Mouse (Mus musculus) midbrain, embryonic 14.5 days (tissue): ENCODE measurements around the gene Lat2. TPM values are rescaled to one million over a fixed set of nuclear protein-coding genes. Genes with fewer than 3 reads are reported as not detected.

ENCODE experiments used
- ATAC-seq: fragments of 200-750 bp; cut with Nextera tagmentation; 2 replicates; pipeline ENCODE4 v1.8.0; 2017; ENCODE audit warnings: moderate number of reproducible peaks, moderate library complexity; ENCODE audit not compliant: low FRiP score, low TSS enrichment
- DNase-seq: peaks from one replicate; pipeline ENCODE4 v3.0.0-alpha.2; 2015
- H3K27ac ChIP-seq: fragments of 300-500 bp; sonication (generic); replicated peaks from 2 replicates; pipeline ENCODE4 v1.5.1; 2014; ENCODE audit warnings: mild to moderate bottlenecking, low read depth, low read length, moderate library complexity
- H3K27me3 ChIP-seq: fragments of 300-500 bp; sonication (generic); 2 replicates; pipeline ENCODE4 v1.6.1; 2014; ENCODE audit warnings: low read length, control low read depth, mixed read lengths; ENCODE audit not compliant: control insufficient read depth, insufficient read depth
- H3K36me3 ChIP-seq: fragments of 300-500 bp; sonication (generic); 2 replicates; pipeline ENCODE4 v1.6.1; 2014; ENCODE audit warnings: low read length, control low read depth; ENCODE audit not compliant: control insufficient read depth, insufficient read depth
- H3K4me1 ChIP-seq: fragments of 300-500 bp; sonication (generic); 2 replicates; pipeline ENCODE4 v1.6.1; 2014; ENCODE audit warnings: mild to moderate bottlenecking, antibody characterized with exemption, low read length, control low read depth; ENCODE audit not compliant: control insufficient read depth, insufficient read depth
- H3K4me2 ChIP-seq: fragments of 300-500 bp; sonication (generic); 2 replicates; pipeline ENCODE4 v1.6.1; 2014; ENCODE audit warnings: mild to moderate bottlenecking, low read length, moderate library complexity
- H3K4me3 ChIP-seq: fragments of 300-500 bp; sonication (generic); replicated peaks from 2 replicates; pipeline ENCODE4 v1.5.1; 2014; ENCODE audit warnings: low read depth, low read length
- H3K9ac ChIP-seq: fragments of 300-500 bp; sonication (generic); replicated peaks from 2 replicates; pipeline ENCODE4 v1.6.1; 2014; ENCODE audit warnings: mild to moderate bottlenecking, low read length, moderate library complexity
- H3K9me3 ChIP-seq: fragments of 300-500 bp; sonication (generic); 2 replicates; pipeline ENCODE4 v1.6.1; 2016; ENCODE audit warnings: low read length, control low read depth, mixed read lengths; ENCODE audit not compliant: control insufficient read depth
- WGBS: fragments of 180-500 bp; shearing (Covaris S2); extraction: QIAGEN DNeasy Blood & Tissue Kit; methylation state at CpG from one replicate; pipeline ENCODE4 v1.1.7; 2014; 5-methylcytosine and 5-hydroxymethylcytosine counted together
- polyA plus RNA-seq: library from polyadenylated mRNA; unstranded; fragments of >200 nt; fragmentation: Nextera tagmentation; extraction: Ambion mirVana; gene quantifications from 2 replicates; pipeline ENCODE4 v1.2.1, GENCODE M21; 2014

Lat2 gene
- polyA plus RNA-seq, 1 experiment from 2014 or later: 2.7 TPM

DNA sequence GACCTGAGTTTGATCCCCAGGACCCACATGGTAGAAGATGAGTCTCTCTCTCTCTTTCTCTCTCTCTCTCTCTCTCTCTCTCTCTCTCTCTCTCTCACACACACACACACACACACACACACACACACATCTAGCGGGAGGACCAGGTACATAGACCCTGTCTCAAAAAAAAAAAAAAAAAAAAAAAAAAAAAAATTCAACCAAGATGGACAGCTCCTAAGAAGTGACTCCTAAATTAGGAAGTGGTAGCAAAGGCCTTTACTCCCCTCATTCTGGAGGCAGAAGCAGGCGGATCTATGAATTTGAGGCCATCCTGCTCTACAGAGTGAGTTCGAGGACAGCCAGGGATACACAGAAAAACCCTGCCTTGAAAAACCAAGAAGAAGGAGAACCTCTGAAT is 25.5 kb upstream of the Lat2 start:
- Histone ChIP-seq H3K36me3 (peaks cover 9% of the 10 kb centered on the region; the same call in 1 of the 2 replicates), H3K9me3 (no peaks in the 10 kb centered on the region), H3K4me1 (peaks cover 11% of the 10 kb centered on the region), H3K4me2 (no peak overlapping the region), H3K27ac (no peak overlapping the region), H3K4me3 (no peak overlapping the region), H3K27me3 (no peaks in the 10 kb centered on the region), H3K9ac (no peak overlapping the region)
- ATAC-seq: no peak
- WGBS: 91% methylated on average over 3 of the region's 3 CpGs
- no peak for DNase-seq

DNA sequence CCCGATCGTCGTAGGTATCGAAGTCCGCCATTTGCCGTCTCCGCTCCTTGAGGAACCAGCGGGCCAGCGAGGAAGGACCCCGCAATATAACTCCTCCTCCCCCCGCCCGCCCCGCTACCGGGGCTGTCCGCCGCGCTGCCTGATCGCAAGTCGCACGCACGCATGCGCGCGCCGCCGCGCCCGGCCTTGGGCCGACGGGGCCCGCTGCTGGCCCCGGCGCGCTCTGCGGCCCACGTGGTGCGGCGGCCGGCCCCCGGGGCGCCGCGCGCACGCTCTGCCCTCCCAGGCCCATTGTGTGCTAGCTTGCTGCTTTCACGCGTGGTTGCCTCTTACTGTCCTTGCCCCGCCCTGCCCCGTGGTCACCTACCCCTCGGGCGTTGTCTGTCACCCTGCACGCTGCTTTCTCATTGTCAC is 24.5 kb upstream of the Lat2 start, which contains the start of gene Eif4h:
Gene Eif4h (minus strand): TSS at position 222 of the 414 bp plus-strand sequence.
- Histone ChIP-seq H3K4me3 (peak within 1 kb of the TSS; percentile 97), H3K27ac (peak within 1 kb of the TSS; percentile 93), H3K4me1 (peaks cover 11% of the 10 kb centered on the region), H3K27me3 (no peaks in the 10 kb centered on the region), H3K9ac (peak within 1 kb of the TSS; percentile 97), H3K36me3 (peaks cover 12% of the 10 kb centered on the region; the same call in 1 of the 2 replicates), H3K9me3 (no peaks in the 10 kb centered on the region), H3K4me2 (peak within 1 kb of the TSS; percentile 90)
- ATAC-seq (peak; percentile 95), DNase-seq (peak; percentile 99)
- 0% methylated on average over 52 of the region's 52 CpGs for WGBS

DNA sequence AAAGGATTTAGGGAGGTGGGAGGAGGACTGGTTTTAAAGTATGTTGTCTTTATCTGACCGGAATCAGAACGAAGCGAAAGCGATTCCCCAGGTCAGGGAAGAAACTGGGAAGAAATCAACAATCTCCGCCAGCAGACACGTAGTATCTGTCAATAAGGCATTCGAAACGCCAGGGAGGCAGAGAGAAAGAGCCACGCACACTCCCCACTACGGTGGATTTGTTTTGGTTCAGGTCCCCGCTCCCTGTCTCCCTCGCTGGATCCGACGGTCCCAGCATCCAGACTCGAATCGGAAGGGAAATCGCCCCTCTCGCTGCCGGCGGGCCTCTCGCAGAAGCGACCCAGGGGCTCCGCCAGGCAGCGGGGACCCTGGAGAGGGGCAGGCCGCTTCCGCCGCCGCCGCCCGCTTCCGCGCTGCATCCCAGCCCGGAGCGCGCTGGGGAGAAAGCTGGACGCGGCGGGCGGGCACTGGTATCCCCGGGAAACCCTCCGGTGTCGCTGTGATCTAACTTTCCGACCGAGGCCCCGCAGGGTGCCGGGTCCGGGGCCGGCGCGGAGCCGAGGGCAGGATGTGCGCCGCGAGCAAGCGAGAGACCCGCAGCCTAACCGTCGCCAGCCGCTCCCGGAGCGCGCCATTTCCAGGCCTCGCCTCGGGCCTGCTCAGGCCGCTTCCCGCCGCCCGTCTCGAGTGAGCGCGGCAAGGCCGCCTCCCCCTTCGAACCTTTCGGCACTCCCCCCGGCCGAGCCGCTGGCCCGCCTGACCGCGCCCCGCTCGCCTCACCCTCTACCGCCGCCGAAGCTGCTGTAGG is 23.8 kb upstream of the Lat2 start:
- Histone ChIP-seq H3K4me1 (peaks cover 11% of the 10 kb centered on the region), H3K4me2 (peak overlapping the region; percentile 90), H3K9ac (peak overlapping the region; percentile 97), H3K27ac (peak overlapping the region; percentile 93), H3K27me3 (no peaks in the 10 kb centered on the region), H3K9me3 (no peaks in the 10 kb centered on the region), H3K36me3 (peaks cover 16% of the 10 kb centered on the region; the same call in 1 of the 2 replicates), H3K4me3 (peak overlapping the region; percentile 97)
- under 1% methylated on average over 82 of the region's 85 CpGs for WGBS
- ATAC-seq (peak; percentile 77), DNase-seq (no peak)

DNA sequence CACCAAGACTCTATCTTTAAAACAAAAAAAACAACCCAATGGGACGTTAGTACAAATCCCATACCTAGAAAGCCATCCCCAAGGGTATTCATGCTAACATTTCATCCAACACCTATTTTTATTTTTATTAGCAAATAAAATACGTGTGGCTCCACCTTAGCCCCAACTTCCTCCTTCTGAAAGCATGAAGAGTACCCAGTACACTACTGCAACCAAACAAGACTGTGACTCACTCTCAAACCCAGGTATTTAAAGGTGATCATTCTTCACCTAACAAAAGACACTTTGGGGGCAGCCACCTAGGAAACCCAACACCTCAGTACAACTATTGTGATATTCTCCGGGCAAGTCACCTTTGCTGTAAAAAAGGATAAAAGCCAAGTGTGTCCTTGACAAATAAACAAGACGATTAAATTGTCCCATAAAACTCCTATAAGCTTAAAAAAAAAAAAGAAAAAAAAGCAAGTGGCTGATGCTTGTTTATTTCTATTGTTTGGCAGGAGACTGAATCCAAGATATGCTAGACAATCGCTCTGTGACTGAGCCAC is 23.1 kb upstream of the Lat2 start:
- DNase-seq: no peak
- Histone ChIP-seq H3K4me3 (peak overlapping the region; percentile 97), H3K4me1 (peaks cover 11% of the 10 kb centered on the region), H3K4me2 (peak overlapping the region; percentile 90), H3K27ac (peak overlapping the region; percentile 93), H3K9ac (peak overlapping the region; percentile 97), H3K36me3 (peaks cover 20% of the 10 kb centered on the region; the same call in 1 of the 2 replicates), H3K27me3 (no peaks in the 10 kb centered on the region), H3K9me3 (no peaks in the 10 kb centered on the region)
- no peak for ATAC-seq
- WGBS: 40% methylated on average over 5 of the region's 5 CpGs

DNA sequence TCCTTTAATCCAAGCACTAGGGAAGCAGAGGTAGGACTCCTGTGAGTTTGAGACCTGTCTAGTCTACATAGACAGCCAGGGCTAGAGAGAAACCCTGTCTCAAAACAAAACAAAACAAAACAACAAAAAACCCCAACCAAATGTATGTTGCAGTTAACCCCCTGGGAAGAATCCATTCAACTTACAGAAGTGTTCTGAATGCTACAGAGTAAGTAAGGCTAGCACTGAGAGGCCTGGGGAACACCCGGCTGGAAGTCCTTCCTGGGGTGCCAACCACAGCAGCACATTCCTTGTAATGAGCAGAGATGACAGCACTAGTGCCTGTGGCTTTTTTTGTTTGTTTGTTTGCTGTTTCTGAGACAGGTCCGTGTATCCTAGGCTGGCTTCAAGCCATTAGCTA is 18.0 kb upstream of the Lat2 start:
- no peaks in the 10 kb centered on the region for H3K9me3 ChIP-seq
- peaks cover 27% of the 10 kb centered on the region; the same call in 1 of the 2 replicates for H3K36me3 ChIP-seq
- H3K27me3 ChIP-seq: no peaks in the 10 kb centered on the region
- no peak overlapping the region for H3K4me3 ChIP-seq
- ATAC-seq (no peak), DNase-seq (no peak)
- H3K4me2 ChIP-seq: no peak overlapping the region
- H3K9ac ChIP-seq: no peak overlapping the region
- H3K4me1 ChIP-seq: peaks cover 4% of the 10 kb centered on the region
- 67% methylated on average over 2 of the region's 2 CpGs for WGBS
- no peak overlapping the region for H3K27ac ChIP-seq

DNA sequence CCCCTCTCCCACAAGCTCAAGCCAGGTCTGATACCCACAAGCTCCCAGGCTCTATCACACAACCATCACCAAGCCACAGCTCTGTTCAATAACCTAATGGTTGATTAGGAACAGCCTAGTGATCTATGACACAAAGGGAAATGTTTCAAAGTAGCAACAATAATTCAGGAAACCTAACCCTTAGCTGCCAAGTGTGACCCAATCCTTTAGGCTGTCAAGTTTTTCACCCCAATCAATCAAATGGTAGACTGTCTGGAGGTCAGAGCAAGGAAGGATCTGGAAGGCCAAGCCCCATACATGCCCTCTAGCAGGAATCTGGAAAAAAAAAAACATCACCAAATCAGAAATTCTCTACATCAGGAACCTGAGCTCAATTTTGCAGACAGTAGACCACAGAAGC is 16.0 kb upstream of the Lat2 start:
- Histone ChIP-seq H3K27ac (no peak overlapping the region), H3K4me1 (no peaks in the 10 kb centered on the region), H3K36me3 (peaks cover 40% of the 10 kb centered on the region), H3K9me3 (no peaks in the 10 kb centered on the region), H3K27me3 (no peaks in the 10 kb centered on the region), H3K9ac (no peak overlapping the region), H3K4me3 (no peak overlapping the region), H3K4me2 (no peak overlapping the region)
- ATAC-seq (no peak), DNase-seq (no peak)

DNA sequence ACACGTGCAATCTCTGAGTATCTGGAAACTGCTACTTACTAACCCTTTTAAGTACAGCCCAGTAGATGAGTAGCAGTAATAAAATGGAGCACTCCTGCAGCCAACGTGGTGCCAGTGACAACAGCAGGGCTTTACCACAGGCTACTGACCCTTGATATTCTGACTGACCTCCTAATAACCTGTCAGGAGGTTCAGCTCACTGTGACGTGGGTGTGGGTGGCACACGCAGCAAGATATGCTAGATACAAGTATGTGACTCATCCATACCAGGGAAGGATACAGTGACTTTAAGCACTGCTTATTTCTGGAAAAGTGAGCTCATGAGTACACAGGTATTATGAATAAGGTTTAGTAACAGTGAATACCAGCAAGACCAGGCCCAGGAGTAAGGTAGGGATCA is 14.7 kb upstream of the Lat2 start:
- Histone ChIP-seq H3K27me3 (no peaks in the 10 kb centered on the region), H3K27ac (no peak overlapping the region), H3K9me3 (no peaks in the 10 kb centered on the region), H3K4me3 (no peak overlapping the region), H3K36me3 (peaks cover 45% of the 10 kb centered on the region), H3K9ac (no peak overlapping the region), H3K4me1 (no peaks in the 10 kb centered on the region), H3K4me2 (no peak overlapping the region)
- DNase-seq (no peak), ATAC-seq (no peak)
- 92% methylated on average over 4 of the region's 4 CpGs for WGBS

DNA sequence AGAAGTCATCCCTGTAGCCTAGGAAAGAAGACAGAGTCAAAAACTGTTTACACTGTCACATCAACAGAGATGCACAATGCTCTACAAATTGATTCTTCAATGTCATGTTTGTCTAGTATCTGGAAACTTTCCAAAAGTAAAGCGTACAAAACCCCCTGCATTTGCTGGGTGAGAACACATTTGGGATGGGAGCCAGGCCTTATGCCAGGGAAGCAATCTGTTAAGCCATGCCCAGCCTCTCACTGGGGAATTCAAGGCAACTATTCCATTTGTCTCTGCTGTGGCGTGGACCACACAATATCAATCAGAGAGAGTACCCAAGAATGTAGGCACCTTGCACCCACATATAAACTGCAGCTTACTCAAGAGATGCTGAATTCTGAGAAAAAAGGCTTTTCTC is 7.2 kb upstream of the Lat2 start:
- ATAC-seq (no peak), DNase-seq (peak; percentile 63)
- Histone ChIP-seq H3K27ac (no peak overlapping the region), H3K4me1 (no peaks in the 10 kb centered on the region), H3K27me3 (no peaks in the 10 kb centered on the region), H3K36me3 (peaks cover 98% of the 10 kb centered on the region), H3K4me3 (no peak overlapping the region), H3K9me3 (no peaks in the 10 kb centered on the region), H3K4me2 (no peak overlapping the region), H3K9ac (no peak overlapping the region)
- WGBS: 78% methylated on average over 2 of the region's 2 CpGs
